Mouse (Mus musculus) heart, postnatal 0 days (tissue): Measurements from ENCODE around the gene Chmp6. TPM values are rescaled to one million over a fixed set of nuclear protein-coding genes. Genes with fewer than 3 reads are reported as not detected.

Source experiments
- ATAC-seq: fragments of 200-750 bp; cut with Nextera tagmentation; 2 replicates; pipeline ENCODE4 v1.8.0; 2017; ENCODE audit warnings: low read depth, moderate number of reproducible peaks, moderate library complexity; ENCODE audit not compliant: insufficient read depth
- DNase-seq: peaks from one replicate; pipeline ENCODE4 v3.0.0-alpha.2; 2016; ENCODE audit warnings: low spot score
- H3K27ac ChIP-seq: fragments of 300-500 bp; sonication (generic); 2 replicates; pipeline ENCODE4 v1.5.1; 2014; ENCODE audit warnings: low read depth, mild to moderate bottlenecking
- H3K27me3 ChIP-seq: fragments of 300-500 bp; sonication (generic); 2 replicates; pipeline ENCODE4 v1.6.1; 2014; ENCODE audit warnings: low read length, mixed read lengths; ENCODE audit not compliant: control insufficient read depth, insufficient read depth
- H3K36me3 ChIP-seq: fragments of 300-500 bp; sonication (generic); replicated peaks from 2 replicates; pipeline ENCODE4 v1.6.1; 2014; ENCODE audit warnings: low read length, mixed read lengths; ENCODE audit not compliant: control insufficient read depth, insufficient read depth
- H3K4me1 ChIP-seq: fragments of 300-500 bp; sonication (generic); 2 replicates; pipeline ENCODE4 v1.6.1; 2014; ENCODE audit warnings: antibody characterized with exemption; ENCODE audit not compliant: control insufficient read depth, insufficient read depth
- H3K4me2 ChIP-seq: fragments of 300-500 bp; sonication (generic); 2 replicates; pipeline ENCODE4 v1.6.1; 2014; ENCODE audit warnings: low read depth, mild to moderate bottlenecking, low read length, moderate library complexity
- H3K4me3 ChIP-seq: fragments of 300-500 bp; sonication (generic); 2 replicates; pipeline ENCODE4 v1.5.1; 2014; ENCODE audit warnings: low read depth, low read length
- H3K9ac ChIP-seq: fragments of 300-500 bp; sonication (generic); replicated peaks from 2 replicates; pipeline ENCODE4 v1.6.1; 2014; ENCODE audit warnings: low read depth, low read length, mixed read lengths
- H3K9me3 ChIP-seq: fragments of 300-500 bp; sonication (generic); replicated peaks from 2 replicates; pipeline ENCODE4 v1.6.1; 2016; ENCODE audit warnings: low read length; ENCODE audit not compliant: control insufficient read depth
- CTCF ChIP-seq: IDR thresholded peaks from 2 replicates; pipeline ENCODE4 v1.5.1; 2016; ENCODE audit warnings: antibody characterized with exemption, control low read depth, low read depth
- EP300 ChIP-seq: IDR thresholded peaks from 2 replicates; pipeline ENCODE4 v1.6.1; 2016; ENCODE audit warnings: antibody characterized with exemption, low read depth
- WGBS: fragments of 180-500 bp; shearing (Covaris S2); extraction: QIAGEN DNeasy Blood & Tissue Kit; methylation state at CpG from one replicate; pipeline ENCODE4 v1.1.7; 2014; 5-methylcytosine and 5-hydroxymethylcytosine counted together
- polyA plus RNA-seq: library from polyadenylated mRNA; unstranded; fragments of >200 nt; fragmentation: Nextera tagmentation; extraction: Ambion mirVana; gene quantifications from 2 replicates; pipeline ENCODE4 v1.2.1, GENCODE M21; 2015
- total RNA-seq: library from RNA; depleted of rRNA; stranded (reverse); fragments of >200 nt; gene quantifications from 2 replicates; pipeline ENCODE4 v1.2.3, GENCODE M21; 2014; ENCODE audit warnings: low replicate concordance; rRNA removed

Chmp6 gene
- total and polyA plus RNA-seq, 2 experiments from 2014 or later: 57.7 to 65.2 TPM

DNA sequence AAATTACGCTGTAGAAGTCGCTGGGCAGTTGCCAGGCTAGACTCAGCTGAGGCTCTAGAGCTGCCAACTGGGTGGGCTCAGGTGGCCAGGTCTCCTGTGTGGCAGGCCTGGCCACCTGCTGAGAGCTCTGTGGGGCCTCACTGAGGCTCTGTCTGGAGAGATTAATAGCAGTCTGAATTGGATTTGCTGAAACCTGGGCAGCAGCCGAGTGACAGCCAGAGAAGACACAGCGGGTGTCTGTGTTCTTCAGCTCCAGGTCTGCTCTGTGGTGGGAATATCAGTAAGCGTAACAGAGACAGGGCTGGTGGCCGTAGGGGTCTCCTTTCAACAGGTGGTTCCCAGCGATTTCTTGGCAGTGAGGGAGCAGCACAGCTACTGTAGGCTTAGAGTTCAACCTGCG lies 54.2 kb downstream of the Chmp6 start:
- TF ChIP-seq CTCF (no peak), EP300 (no peak)
- WGBS: 90% methylated on average over 8 of the region's 8 CpGs
- no peak overlapping the region for H3K4me2 ChIP-seq
- 0 out of 2 replicates have a peak, but pooled peaks cover 15% of the 10 kb centered on the region for H3K36me3 ChIP-seq
- no peak for ATAC-seq
- H3K4me1 ChIP-seq: no peaks in the 10 kb centered on the region
- no peaks in the 10 kb centered on the region for H3K27me3 ChIP-seq
- no peak overlapping the region for H3K9ac ChIP-seq
- no peak overlapping the region for H3K27ac ChIP-seq
- H3K4me3 ChIP-seq: no peak overlapping the region
- no peak for DNase-seq
- no peaks in the 10 kb centered on the region for H3K9me3 ChIP-seq

DNA sequence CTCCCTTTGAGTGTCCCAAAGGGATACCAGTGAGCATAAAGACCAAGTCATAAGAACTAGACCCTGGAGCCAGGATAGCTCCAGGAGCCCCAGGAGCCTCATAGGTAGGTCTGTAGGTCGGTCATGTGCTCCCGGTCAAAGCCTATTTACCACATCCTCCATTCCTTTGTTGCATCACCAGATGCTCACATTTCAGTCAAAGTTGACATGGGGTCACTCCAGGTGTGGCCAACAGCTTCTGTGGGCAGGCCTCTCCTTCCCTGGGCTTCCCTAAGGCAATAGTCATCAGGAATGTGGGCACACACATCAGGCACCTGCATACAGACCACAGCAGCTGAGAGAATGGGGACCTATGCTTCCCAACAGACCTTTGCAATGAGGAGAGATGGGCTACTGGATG lies 54.7 kb downstream of the Chmp6 start:
- Histone ChIP-seq H3K4me3 (no peak overlapping the region), H3K36me3 (0 out of 2 replicates have a peak, but pooled peaks cover 15% of the 10 kb centered on the region), H3K9ac (no peak overlapping the region), H3K9me3 (no peaks in the 10 kb centered on the region), H3K27ac (no peak overlapping the region), H3K4me1 (no peaks in the 10 kb centered on the region), H3K4me2 (no peak overlapping the region), H3K27me3 (no peaks in the 10 kb centered on the region)
- TF ChIP-seq EP300: no peak
- no peak for TF ChIP-seq CTCF
- WGBS: 100% methylated on average over 2 of the region's 2 CpGs
- DNase-seq (no peak), ATAC-seq (no peak)

Other genes with a start within 250 kb of the Chmp6 start
- 16.1 and 22.0 TPM in 2 replicates for gene Baiap2, start 29.3 kb downstream of the Chmp6 start, total RNA-seq
- gene Baiap2, start 29.3 kb downstream of the Chmp6 start, polyA plus RNA-seq: 7.8 and 8.2 TPM in 2 replicates
- gene Aatk, start 133.7 kb downstream of the Chmp6 start, total RNA-seq: 4.7 and 22.1 TPM in 2 replicates
- 0.63 and 0.71 TPM in 2 replicates for gene Aatk, start 133.7 kb downstream of the Chmp6 start, polyA plus RNA-seq
- gene Cep131, start 173.4 kb downstream of the Chmp6 start, total RNA-seq: 3.8 and 8.5 TPM in 2 replicates
- gene Cep131, start 173.4 kb downstream of the Chmp6 start, polyA plus RNA-seq: 6.8 and 8.2 TPM in 2 replicates
- 16.4 and 20.4 TPM in 2 replicates for gene Tepsin, start 185.3 kb downstream of the Chmp6 start, total RNA-seq
- 8.6 and 8.7 TPM in 2 replicates for gene Tepsin, start 185.3 kb downstream of the Chmp6 start, polyA plus RNA-seq
- gene Ndufaf8, start 185.5 kb downstream of the Chmp6 start, total RNA-seq: 52.7 and 84.8 TPM in 2 replicates
- 118 and 132 TPM in 2 replicates for gene Ndufaf8, start 185.5 kb downstream of the Chmp6 start, polyA plus RNA-seq
- gene Slc38a10, start 237.9 kb downstream of the Chmp6 start, total RNA-seq: 113 and 139 TPM in 2 replicates
- gene Slc38a10, start 237.9 kb downstream of the Chmp6 start, polyA plus RNA-seq: 56.2 and 65.9 TPM in 2 replicates